Mouse (Mus musculus) myocyte (in vitro differentiated cells): ENCODE data around the gene Zfp697. TPM values are rescaled to one million over a fixed set of nuclear protein-coding genes. Genes with fewer than 3 reads are reported as not detected.
"Not testable (repeated sequence)": the region's sequence is repeated elsewhere in the genome, so short reads cannot be mapped to it uniquely, and the experiment has no call there.

Source experiments
- H3K27me3 ChIP-seq: one replicate; pipeline ENCODE4 v1.6.1; 2011; ENCODE audit not compliant: control insufficient read depth, insufficient read depth, insufficient read length
- H3K36me3 ChIP-seq: one replicate; pipeline ENCODE4 v1.6.1; 2011; ENCODE audit not compliant: control insufficient read depth, insufficient read depth
- H3K4me2 ChIP-seq: one replicate; pipeline ENCODE4 v1.6.1; 2011; ENCODE audit warnings: low read depth, control low read depth
- H3K4me3 ChIP-seq: one replicate; pipeline ENCODE4 v1.5.1; 2011; ENCODE audit warnings: mild to moderate bottlenecking, control low read depth, moderate library complexity
- H3K79me2 ChIP-seq: one replicate; pipeline ENCODE4 v1.6.1; 2011; ENCODE audit not compliant: control insufficient read depth, insufficient read depth
- H3ac ChIP-seq: one replicate; pipeline ENCODE4 v1.6.1; 2011; ENCODE audit not compliant: control insufficient read depth, insufficient read length
- CEBPB ChIP-seq: IDR thresholded peaks from 2 replicates; pipeline ENCODE4 v1.6.1; 2011; ENCODE audit warnings: mild to moderate bottlenecking, moderate library complexity; ENCODE audit not compliant: poor library complexity, insufficient read depth, severe bottlenecking
- E2F4 ChIP-seq: IDR thresholded peaks from one replicate; pipeline ENCODE4 v1.6.1; 2011; ENCODE audit warnings: mild to moderate bottlenecking, control low read depth, moderate library complexity; ENCODE audit not compliant: insufficient read depth
- MAX ChIP-seq: IDR thresholded peaks from one replicate; pipeline ENCODE4 v1.6.1; 2011; ENCODE audit warnings: low read depth, mild to moderate bottlenecking, control low read depth
- MYOD1 ChIP-seq, 3 experiments: IDR thresholded peaks; one replicate each; pipeline ENCODE4 v1.6.1; 2011; ENCODE audit warnings: control low read depth in 2 of 3, low read depth in 2 of 3, mild to moderate bottlenecking in 2 of 3, moderate library complexity in 1 of 3; ENCODE audit not compliant: insufficient read length in 2 of 3, control insufficient read depth in 1 of 3
- MYOG ChIP-seq, 3 experiments: IDR thresholded peaks; one replicate each; pipeline ENCODE4 v1.6.1; 2011; ENCODE audit warnings: control low read depth in 2 of 3, low read depth in 2 of 3, mild to moderate bottlenecking in 2 of 3; ENCODE audit not compliant: insufficient read length in 2 of 3, control insufficient read depth in 1 of 3, insufficient read depth in 1 of 3
- POLR2A ChIP-seq: IDR thresholded peaks from one replicate; pipeline ENCODE4 v1.6.1; 2011; ENCODE audit warnings: low read depth, mild to moderate bottlenecking, control low read depth, moderate library complexity; ENCODE audit not compliant: insufficient read length
- POLR2AphosphoS2 ChIP-seq: IDR thresholded peaks from one replicate; pipeline ENCODE4 v1.6.1; 2011; ENCODE audit warnings: low read depth, control low read depth; ENCODE audit not compliant: insufficient read length
- REST ChIP-seq: IDR thresholded peaks from one replicate; pipeline ENCODE4 v1.6.1; 2011; ENCODE audit warnings: mild to moderate bottlenecking, control low read depth, moderate library complexity; ENCODE audit not compliant: insufficient read depth, insufficient read length
- SRF ChIP-seq: IDR thresholded peaks from one replicate; pipeline ENCODE4 v1.6.1; 2011; ENCODE audit warnings: low read depth; ENCODE audit not compliant: control insufficient read depth, insufficient read length
- TCF12 ChIP-seq: IDR thresholded peaks from one replicate; pipeline ENCODE4 v1.6.1; 2011; ENCODE audit warnings: mild to moderate bottlenecking, control low read depth; ENCODE audit not compliant: poor library complexity, insufficient read depth, severe bottlenecking
- TCF3 ChIP-seq: IDR thresholded peaks from one replicate; pipeline ENCODE4 v1.6.1; 2011; ENCODE audit warnings: low read depth, control low read depth; ENCODE audit not compliant: insufficient read length
- USF1 ChIP-seq: IDR thresholded peaks from one replicate; pipeline ENCODE4 v1.6.1; 2011; ENCODE audit warnings: low read depth, mild to moderate bottlenecking, control low read depth, moderate library complexity
- polyA plus RNA-seq: library from polyadenylated mRNA; unstranded; fragments of >200 nt; fragmentation: generic; extraction: Trizol; gene quantifications from one replicate; pipeline ENCODE4 v1.2.1, GENCODE M21; 2012; ENCODE audit warnings: missing spikeins

Gene Zfp697
- polyA plus RNA-seq, 1 experiment = 5.3 TPM

GRCm38 (mm10) chr3:98389305-98389704 is 7.0 kb downstream of the Zfp697 start:
- Histone ChIP-seq H3K79me2 (peaks cover 54% of the 10 kb centered on the region), H3K36me3 (no peaks in the 10 kb centered on the region), H3ac (no peak overlapping the region), H3K4me3 (no peak overlapping the region), H3K27me3 (no peaks in the 10 kb centered on the region), H3K4me2 (no peak overlapping the region)
- TF ChIP-seq REST = no peak
- no peak for TF ChIP-seq MYOG (IDR thresholded peaks at IDR 0.05; ENCODE audit: control insufficient read depth in 1 of 3, insufficient read depth in 1 of 3, insufficient read length in 2 of 3, low read depth in 2 of 3)
- TF ChIP-seq USF1 = no peak
- no peak for TF ChIP-seq TCF12
- no peak for TF ChIP-seq CEBPB
- TF ChIP-seq E2F4 = no peak
- TF ChIP-seq TCF3 = no peak
- TF ChIP-seq POLR2AphosphoS2 = no peak
- no peak for TF ChIP-seq POLR2A
- no peak for TF ChIP-seq MAX
- no peak for TF ChIP-seq MYOD1 (IDR thresholded peaks at IDR 0.05; ENCODE audit: control insufficient read depth in 1 of 3, insufficient read length in 2 of 3, low read depth in 2 of 3)
- TF ChIP-seq SRF = no peak

GRCm38 (mm10) chr3:98404268-98404895 is 22.1 kb downstream of the Zfp697 start:
- H3K4me3 ChIP-seq, H3K27me3 ChIP-seq, H3ac ChIP-seq, H3K79me2 ChIP-seq, H3K4me2 ChIP-seq, H3K36me3 ChIP-seq: not testable (repeated sequence)

- H3K79me2 ChIP-seq, H3ac ChIP-seq, H3K27me3 ChIP-seq, H3K36me3 ChIP-seq, H3K4me2 ChIP-seq, H3K4me3 ChIP-seq: not testable (repeated sequence)
These were observed 23.6 kb downstream of the Zfp697 start for GRCm38 (mm10) chr3:98405877-98406276.

GRCm38 (mm10) chr3:98406569-98407144 is 24.4 kb downstream of the Zfp697 start:
- H3K36me3 ChIP-seq, H3ac ChIP-seq, H3K79me2 ChIP-seq, H3K4me2 ChIP-seq, H3K27me3 ChIP-seq, H3K4me3 ChIP-seq: not testable (repeated sequence)

- H3ac ChIP-seq, H3K79me2 ChIP-seq, H3K36me3 ChIP-seq, H3K27me3 ChIP-seq, H3K4me3 ChIP-seq, H3K4me2 ChIP-seq: not testable (repeated sequence)
These were observed 25.1 kb downstream of the Zfp697 start for GRCm38 (mm10) chr3:98407261-98407780.

- H3K27me3 ChIP-seq, H3K4me3 ChIP-seq, H3K36me3 ChIP-seq, H3K79me2 ChIP-seq, H3K4me2 ChIP-seq, H3ac ChIP-seq: not testable (repeated sequence)
These were observed 28.6 kb downstream of the Zfp697 start for GRCm38 (mm10) chr3:98410619-98411580.
